Mouse (Mus musculus) adrenal gland, postnatal 14 days (tissue): ENCODE measurements around the gene Tceal3. TPM values are rescaled to one million over a fixed set of nuclear protein-coding genes. Genes with fewer than 3 reads are reported as not detected.
"Not testable (repeated sequence)": the region's sequence is repeated elsewhere in the genome, so short reads cannot be mapped to it uniquely, and the experiment has no call there.

Experiments used
- DNase-seq: peaks from one replicate; pipeline ENCODE4 v3.0.0; 2021; ENCODE audit warnings: mixed read lengths
- long read RNA-seq, 2 experiments: library from polyadenylated mRNA; stranded (forward); transcript quantifications; one replicate each; pipeline ENCODE4 v2.0.0; 2021
- total RNA-seq: library from RNA; stranded (reverse); gene quantifications from 2 replicates; pipeline ENCODE4 v1.2.3, GENCODE M21; 2021

Tceal3 gene
- 39.4 and 39.8 TPM in 2 replicates for total RNA-seq
- long read RNA-seq, experiment 1, transcript Tceal3-201 (3 exons, 1,116 nt) = major isoform, 30 of 42 reads
- long read RNA-seq, experiment 1, partial matches to known transcripts = 1 of 42 reads
- long read RNA-seq, experiment 1, other reads (novel, unspliced or antisense) = 8 of 42 reads
- long read RNA-seq, experiment 2, transcript Tceal3-201 (3 exons, 1,116 nt) = major isoform, 11 of 15 reads
- long read RNA-seq, experiment 2, partial matches to known transcripts = 0 of 15 reads
- long read RNA-seq, experiment 2, other reads (novel, unspliced or antisense) = 3 of 15 reads

GRCm38 (mm10) chrX:136590199-136590896, at the start of gene Tceal3:
Tceal3 (plus strand) TSS chrX:136590842.
- no peak for DNase-seq

- DNase-seq = not testable (repeated sequence)
These were observed 46.7 kb upstream of the Tceal3 start, which contains the start of gene Kir3dl2 for GRCm38 (mm10) chrX:136543956-136544355. Kir3dl2 (minus strand) TSS chrX:136544056.

- not testable (repeated sequence) for DNase-seq
These were observed 21.5 kb upstream of the Tceal3 start for GRCm38 (mm10) chrX:136569094-136569493.

- DNase-seq = no peak
These were observed 6.0 kb upstream of the Tceal3 start for GRCm38 (mm10) chrX:136584617-136585016.

GRCm38 (mm10) chrX:136590897-136591257, 235 bp downstream of the Tceal3 start:
- DNase-seq = no peak

GRCm38 (mm10) chrX:136599416-136599815, 8.8 kb downstream of the Tceal3 start:
- no peak for DNase-seq

GRCm38 (mm10) chrX:136606951-136607350, 16.3 kb downstream of the Tceal3 start:
- DNase-seq = no peak

- DNase-seq = no peak
These were observed 16.8 kb downstream of the Tceal3 start for GRCm38 (mm10) chrX:136607395-136607794.

GRCm38 (mm10) chrX:136611346-136611745, 20.7 kb downstream of the Tceal3 start:
- no peak for DNase-seq

- not testable (repeated sequence) for DNase-seq
These were observed 25.2 kb downstream of the Tceal3 start for GRCm38 (mm10) chrX:136615889-136616288.

GRCm38 (mm10) chrX:136624905-136625569, 34.4 kb downstream of the Tceal3 start:
- DNase-seq = peak; percentile 62

- no peak for DNase-seq
These were observed 35.3 kb downstream of the Tceal3 start for GRCm38 (mm10) chrX:136625959-136626358.

- DNase-seq = no peak
These were observed 44.5 kb downstream of the Tceal3 start for GRCm38 (mm10) chrX:136635116-136635515.

- DNase-seq = peak; percentile 51
These were observed 49.1 kb downstream of the Tceal3 start for GRCm38 (mm10) chrX:136639754-136640153.

GRCm38 (mm10) chrX:136645857-136646256, 55.2 kb downstream of the Tceal3 start:
- DNase-seq = not testable (repeated sequence)

- peak; percentile 32 for DNase-seq
These were observed 75.7 kb downstream of the Tceal3 start for GRCm38 (mm10) chrX:136666281-136666706.

GRCm38 (mm10) chrX:136666762-136667464, 76.3 kb downstream of the Tceal3 start:
- peak; percentile 32 for DNase-seq

GRCm38 (mm10) chrX:136668794-136669193, 78.2 kb downstream of the Tceal3 start:
- no peak for DNase-seq

GRCm38 (mm10) chrX:136680989-136681388, 90.3 kb downstream of the Tceal3 start:
- DNase-seq = no peak

- DNase-seq = not testable (repeated sequence)
These were observed 101.1 kb downstream of the Tceal3 start for GRCm38 (mm10) chrX:136691606-136692293.

- DNase-seq = no peak
These were observed 101.6 kb downstream of the Tceal3 start for GRCm38 (mm10) chrX:136692294-136692675.

GRCm38 (mm10) chrX:136693196-136693595, 102.6 kb downstream of the Tceal3 start:
- no peak for DNase-seq
